Mouse (Mus musculus) adrenal gland (tissue): ENCODE results near the gene Igf1.

ENCODE experiments used
- intact Hi-C: fragments of 180-260 bp; cut with DNase I; formaldehyde crosslinking; loops from one replicate; pipeline ENCODE4 v1.15.1; 2025
- long read RNA-seq, 2 experiments: library from polyadenylated mRNA; unstranded; transcript quantifications; one replicate each; pipeline ENCODE4 v2.0.0; 2020; ENCODE audit warnings: borderline replicate concordance in 1 of 2; ENCODE audit not compliant: insufficient replicate concordance in 1 of 2

Igf1 gene
- long read RNA-seq, experiment 1, full-length matches to known transcripts = 7 of 12 reads
- long read RNA-seq, experiment 1, partial matches to known transcripts = 1 of 12 reads
- long read RNA-seq, experiment 1, other reads (novel, unspliced or antisense) = 4 of 12 reads
- long read RNA-seq, experiment 2, full-length matches to known transcripts = 5 of 8 reads
- long read RNA-seq, experiment 2, partial matches to known transcripts = 0 of 8 reads
- long read RNA-seq, experiment 2, other reads (novel, unspliced or antisense) = 3 of 8 reads

DNA sequence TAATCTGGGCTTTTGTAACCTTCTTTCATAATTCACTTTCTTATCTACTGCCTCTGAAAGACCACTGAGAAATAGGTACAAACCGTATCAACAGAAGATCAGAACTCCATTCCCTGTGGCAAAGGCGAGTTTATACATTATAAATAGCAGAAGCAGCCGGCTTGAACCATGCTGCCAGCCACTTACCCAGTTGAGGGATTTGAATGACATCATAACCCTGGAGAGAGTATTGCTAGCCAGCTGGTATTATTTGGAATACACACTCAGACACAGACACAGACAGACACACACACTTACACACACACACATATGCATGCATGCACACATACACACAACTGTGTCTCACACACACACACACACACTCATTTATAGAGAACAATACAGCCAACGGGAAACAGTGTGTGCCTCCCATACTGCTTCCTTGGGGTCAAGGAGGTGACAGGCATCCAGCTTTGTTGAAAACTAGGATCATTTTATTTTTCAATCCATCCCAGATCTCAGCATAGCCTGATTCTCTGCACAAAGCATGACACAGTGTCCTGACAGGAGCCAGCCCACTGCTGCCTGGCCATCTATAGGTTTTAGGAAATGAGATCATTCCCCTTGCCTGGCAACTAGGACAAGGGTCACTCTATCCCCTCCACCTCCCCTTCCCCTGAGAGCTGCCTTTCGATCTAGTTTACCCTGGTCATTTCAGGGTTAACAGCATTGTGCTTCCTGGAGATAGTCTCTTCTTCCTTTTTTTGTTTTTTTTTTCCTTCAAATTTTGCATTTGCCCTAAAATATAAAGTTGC lies at the start of gene Igf1:
Igf1 (plus strand) TSS at position 253 of the 794 bp plus-strand sequence.
- intact Hi-C loops = loop anchor here (10.0 kb wide), 1 partner anchor 257 kb away; no protein-coding TSS in a partner anchor

DNA sequence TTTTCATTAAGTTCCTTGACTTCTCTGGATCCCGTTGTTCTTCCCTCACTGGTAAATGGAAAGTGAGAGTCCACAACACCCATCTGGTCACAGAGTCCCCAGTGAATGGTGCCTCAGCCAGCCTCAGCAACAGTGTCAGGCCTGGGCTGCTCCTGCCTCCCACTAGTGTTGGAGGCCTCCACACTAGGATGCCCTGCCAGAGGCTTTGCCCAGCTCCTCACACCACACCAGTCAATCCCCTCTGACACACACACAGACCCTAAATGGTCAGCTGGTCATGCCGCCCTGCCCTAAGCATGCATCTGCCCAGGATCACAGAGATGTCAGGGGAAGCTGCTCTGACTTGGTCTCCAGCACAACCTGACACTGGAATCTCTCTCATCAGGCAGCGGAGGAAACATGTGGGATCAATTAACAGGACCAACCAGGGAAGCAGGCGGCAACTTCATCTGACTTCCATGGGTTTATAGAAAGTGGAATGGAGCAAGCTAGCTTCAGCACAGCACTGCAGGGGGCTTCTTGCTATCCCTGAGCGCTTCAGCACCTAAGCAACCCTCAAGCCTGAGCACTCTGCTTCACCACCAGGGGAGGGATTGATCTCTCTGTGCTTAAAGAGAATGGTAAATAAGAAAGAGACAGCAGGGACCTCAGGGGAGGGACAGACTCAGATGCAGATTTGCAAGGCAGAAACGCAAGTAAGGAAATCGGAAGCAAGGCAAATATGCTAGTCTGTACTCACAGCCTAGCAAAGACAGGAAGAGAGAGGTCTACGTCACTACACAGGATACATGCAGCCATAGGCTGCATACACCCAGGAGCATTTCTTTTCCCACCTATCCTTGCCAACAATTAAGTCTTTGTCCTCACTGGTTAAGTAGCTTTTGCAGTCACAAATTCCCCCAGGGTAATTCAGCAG lies 45.6 kb upstream of the Igf1 start:
- intact Hi-C loops = no loop called here

DNA sequence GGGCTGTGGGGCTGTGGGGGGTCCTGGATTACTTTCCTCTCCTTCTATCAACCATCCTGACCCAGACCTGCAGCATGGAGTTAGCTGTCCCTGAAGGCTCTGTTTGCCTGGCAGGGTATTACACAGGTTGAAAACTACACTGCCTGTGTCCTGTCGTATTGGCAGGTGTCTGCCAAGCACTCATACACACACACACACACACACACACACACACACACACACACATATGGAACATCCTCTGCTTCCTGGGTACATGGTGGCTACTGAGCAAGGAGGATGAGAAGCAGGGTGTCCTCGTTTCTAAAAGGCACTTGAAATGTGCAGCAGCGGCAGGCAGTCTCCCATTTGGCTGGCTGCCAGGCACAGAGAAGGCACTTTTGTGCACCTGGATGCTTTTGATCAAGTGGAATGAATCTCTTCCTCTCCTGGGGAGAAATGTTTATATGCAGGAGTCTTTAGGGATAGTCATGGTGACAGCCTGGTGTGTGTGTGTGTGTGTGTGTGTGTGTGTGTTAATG lies 44.9 kb upstream of the Igf1 start:
- intact Hi-C loops = no loop called here

- intact Hi-C loops = no loop called here
Measured at GRCm38 (mm10) chr10:87816861-87817260, 41.2 kb upstream of the Igf1 start.

GRCm38 (mm10) chr10:87817786-87818185 lies 40.3 kb upstream of the Igf1 start:
- intact Hi-C loops = no loop called here

- intact Hi-C loops = no loop called here
Measured at GRCm38 (mm10) chr10:87821906-87822305, 36.2 kb upstream of the Igf1 start.

DNA sequence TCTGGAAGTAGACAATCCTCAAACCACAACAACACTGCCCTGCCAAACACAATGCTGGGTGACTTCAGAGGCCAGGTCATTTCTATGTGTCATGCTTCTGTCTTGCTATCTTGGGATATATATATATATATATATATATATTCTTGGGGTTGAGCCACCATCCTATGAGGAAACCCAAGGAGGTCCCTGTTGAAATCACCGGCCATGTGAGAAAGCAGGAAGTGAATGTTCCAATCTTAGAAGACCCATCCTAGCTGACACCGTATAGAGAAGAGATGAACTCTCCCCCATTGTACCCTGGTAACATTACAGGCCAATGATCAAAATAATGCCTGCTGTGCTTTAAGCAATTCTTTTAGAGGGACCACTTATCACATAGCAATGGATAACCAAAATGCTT lies 28.1 kb upstream of the Igf1 start:
- intact Hi-C loops = no loop called here

- intact Hi-C loops = no loop called here
Measured at GRCm38 (mm10) chr10:87830639-87831038, 27.4 kb upstream of the Igf1 start.

DNA sequence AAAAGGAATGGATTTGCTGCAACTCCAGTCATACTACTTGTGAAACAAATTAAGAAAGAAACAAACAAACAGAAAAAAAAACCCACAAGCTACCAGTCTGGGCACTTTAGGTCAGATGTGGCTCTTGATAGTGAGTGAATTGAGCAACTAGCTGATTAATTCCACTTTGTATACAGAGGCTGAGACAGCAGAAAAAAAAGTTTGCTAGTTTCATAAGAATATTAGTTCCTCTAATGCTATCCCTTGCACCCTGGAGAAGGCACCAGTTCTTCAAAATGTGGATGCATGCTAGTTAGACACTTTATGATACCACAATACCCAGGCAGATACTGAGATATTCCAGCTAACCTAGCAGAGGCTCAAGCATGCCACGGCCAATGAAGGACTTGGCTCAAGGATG lies 26.0 kb upstream of the Igf1 start:
- intact Hi-C loops = no loop called here

GRCm38 (mm10) chr10:87839454-87839853 lies 18.6 kb upstream of the Igf1 start:
- intact Hi-C loops = no loop called here

GRCm38 (mm10) chr10:87842501-87842900 lies 15.6 kb upstream of the Igf1 start:
- intact Hi-C loops = no loop called here

GRCm38 (mm10) chr10:87844917-87845552 lies 13.0 kb upstream of the Igf1 start:
- intact Hi-C loops = no loop called here

DNA sequence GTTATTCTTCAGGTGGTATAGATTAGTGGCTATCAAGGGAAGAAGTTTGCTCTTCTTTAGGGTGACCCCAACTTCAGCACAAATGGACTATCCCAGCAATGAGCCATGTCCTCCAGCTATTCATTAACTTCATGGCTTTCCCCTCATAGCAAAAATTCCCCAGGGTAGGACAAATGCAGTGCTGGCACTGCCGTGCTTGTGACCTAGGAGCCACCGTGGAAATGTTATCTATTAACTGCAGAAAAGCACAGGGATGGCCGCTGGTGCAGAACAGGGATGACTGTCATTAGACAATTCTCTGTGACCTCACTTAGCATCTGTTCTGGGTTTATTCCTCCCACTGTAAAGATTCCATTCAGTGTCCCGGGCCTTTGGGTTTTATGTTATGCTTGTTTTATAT lies 10.2 kb upstream of the Igf1 start:
- intact Hi-C loops = no loop called here

- intact Hi-C loops = no loop called here
Measured at GRCm38 (mm10) chr10:87848419-87848818, 9.6 kb upstream of the Igf1 start.

DNA sequence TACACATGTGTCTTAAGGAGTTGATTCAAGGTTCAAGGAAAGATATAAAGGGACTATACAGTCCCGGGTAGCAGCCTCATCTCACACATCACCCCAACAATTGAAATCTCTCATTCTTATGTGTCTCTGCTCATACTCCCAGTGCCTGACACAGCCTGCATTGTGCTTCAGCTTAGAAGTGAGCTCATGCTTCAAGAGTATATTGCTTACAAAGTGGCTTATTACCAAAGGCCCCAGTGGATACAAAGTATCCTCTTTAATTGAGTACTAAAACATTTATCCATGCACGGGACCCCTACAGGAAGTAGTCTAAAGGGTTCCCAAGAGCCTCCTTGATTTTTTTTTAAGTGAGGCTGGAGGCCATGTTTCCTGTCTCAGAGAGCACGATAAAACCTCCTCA lies 6.6 kb upstream of the Igf1 start:
- intact Hi-C loops = loop anchor here (5.0 to 10.0 kb wide), 3 partner anchors 263 to 476 kb away; no protein-coding TSS in a partner anchor

- intact Hi-C loops = loop anchor here (2.0 to 10.0 kb wide), 4 partner anchors 116 to 473 kb away; no protein-coding TSS in a partner anchor
Measured at GRCm38 (mm10) chr10:87854408-87854807, 3.7 kb upstream of the Igf1 start.

GRCm38 (mm10) chr10:87855423-87856122 lies 2.5 kb upstream of the Igf1 start:
- intact Hi-C loops = loop anchor here (2.0 to 10.0 kb wide), 2 partner anchors 115 to 259 kb away; no protein-coding TSS in a partner anchor

DNA sequence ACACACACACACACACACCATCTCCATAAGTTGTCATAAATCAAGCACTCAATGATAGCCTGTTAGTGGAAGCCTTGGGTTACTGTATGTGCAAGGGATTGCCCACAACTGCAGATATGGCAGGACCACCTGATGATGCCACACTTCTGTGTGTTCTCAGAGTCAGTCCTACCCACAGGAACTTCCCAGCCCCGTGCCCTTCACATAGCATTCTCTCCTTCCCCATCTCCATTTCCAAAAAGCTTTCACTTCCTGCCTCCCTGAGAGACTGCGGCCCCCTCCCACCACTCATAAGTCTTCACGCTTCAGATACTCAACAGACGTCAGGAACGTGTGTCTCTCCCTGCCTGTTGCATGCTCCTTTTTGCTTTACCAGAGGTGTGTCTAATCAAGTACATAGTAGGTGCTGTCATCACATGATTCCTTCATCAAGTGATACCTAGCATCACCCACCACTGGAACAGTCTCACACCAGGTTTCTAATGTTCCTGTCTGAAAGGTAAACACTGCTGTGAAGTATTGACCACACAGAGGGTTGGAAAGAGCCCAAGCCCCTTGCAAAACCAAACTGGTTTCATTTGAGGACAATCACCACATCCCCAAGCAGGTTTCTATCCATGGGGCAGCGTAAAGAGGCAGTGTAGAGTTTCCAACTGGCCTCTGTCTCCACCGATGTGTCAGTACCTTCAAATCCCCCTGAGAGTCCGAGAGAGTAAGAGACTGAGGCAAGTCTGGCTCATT lies 680 bp upstream of the Igf1 start:
- intact Hi-C loops = loop anchor here (10.0 kb wide), 1 partner anchor 257 kb away; no protein-coding TSS in a partner anchor

DNA sequence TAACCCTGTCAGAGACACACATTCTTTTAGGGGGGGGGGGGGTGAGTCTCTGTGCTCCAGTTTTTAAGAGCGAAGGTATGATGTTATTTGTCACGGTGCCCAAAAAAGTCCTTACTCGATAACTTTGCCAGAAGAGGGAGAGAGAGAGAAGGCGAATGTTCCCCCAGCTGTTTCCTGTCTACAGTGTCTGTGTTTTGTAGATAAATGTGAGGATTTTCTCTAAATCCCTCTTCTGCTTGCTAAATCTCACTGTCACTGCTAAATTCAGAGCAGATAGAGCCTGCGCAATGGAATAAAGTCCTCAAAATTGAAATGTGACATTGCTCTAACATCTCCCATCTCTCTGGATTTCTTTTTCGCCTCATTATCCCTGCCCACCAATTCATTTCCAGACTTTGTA lies 874 bp downstream of the Igf1 start:
- intact Hi-C loops = loop anchor here (10.0 kb wide), 1 partner anchor 256 kb away; no protein-coding TSS in a partner anchor
